Mouse (Mus musculus): ENCODE measurements at regions not wholly inside any gene's neighbourhood (a gene's known extent, or its start where the extent isn't known, plus 50 kb on each side); places are given as distances from the start of the nearest gene placed in this dataset.

- Histone ChIP-seq H3K4me1 (ENCODE audit: control insufficient read depth, insufficient read depth, low read length) (peaks cover 4% of the 10 kb centered on the region; the same call in 1 of the 2 replicates), H3K27ac (ENCODE audit: insufficient read depth, low read depth, low read length) (no peak overlapping the region), H3K36me3 (ENCODE audit: control insufficient read depth, insufficient read depth, low read length) (no peaks in the 10 kb centered on the region), H3K4me3 (ENCODE audit: insufficient read depth, low read depth, low read length) (no peak overlapping the region), H3K27me3 (replicated peaks; ENCODE audit: control insufficient read depth, insufficient read depth, low read length) (no peaks in the 10 kb centered on the region)
- no peak for DNase-seq
- WGBS = 58% methylated on average over 6 of the region's 6 CpGs
- no peak for TF ChIP-seq POLR2A (IDR thresholded peaks at IDR 0.05; ENCODE audit: low read depth, low read length)
- TF ChIP-seq CTCF (conservative IDR thresholded peaks at IDR 0.05; ENCODE audit: insufficient read depth, insufficient read length, low read depth, low read length) = no peak
Measured at GRCm38 (mm10) chr4:135047251-135047650, 73.2 kb upstream of the Runx3 start.

- H3K36me3 ChIP-seq (ENCODE audit: control insufficient read depth, insufficient read depth, low read length) = no peaks in the 10 kb centered on the region
- no peaks in the 10 kb centered on the region for H3K27me3 ChIP-seq (replicated peaks; ENCODE audit: control insufficient read depth, insufficient read depth, low read length)
- WGBS = 48% methylated on average over 5 of the region's 5 CpGs
- H3K4me3 ChIP-seq (ENCODE audit: insufficient read depth, low read depth, low read length) = no peak overlapping the region
- H3K4me1 ChIP-seq (ENCODE audit: control insufficient read depth, insufficient read depth, low read length) = peaks cover 4% of the 10 kb centered on the region; the same call in 1 of the 2 replicates
- H3K27ac ChIP-seq (ENCODE audit: insufficient read depth, low read depth, low read length) = no peak overlapping the region
- TF ChIP-seq CTCF (conservative IDR thresholded peaks at IDR 0.05; ENCODE audit: insufficient read depth, insufficient read length, low read depth, low read length) (no peak), POLR2A (IDR thresholded peaks at IDR 0.05; ENCODE audit: low read depth, low read length) (no peak)
- peak; percentile 76 for DNase-seq
Measured at GRCm38 (mm10) chr4:135047771-135048170, 72.7 kb upstream of the Runx3 start.

- Histone ChIP-seq H3K4me1 (ENCODE audit: control insufficient read depth, insufficient read depth, low read length) (peaks cover 4% of the 10 kb centered on the region; the same call in 1 of the 2 replicates), H3K27me3 (replicated peaks; ENCODE audit: control insufficient read depth, insufficient read depth, low read length) (no peaks in the 10 kb centered on the region), H3K27ac (ENCODE audit: insufficient read depth, low read depth, low read length) (no peak overlapping the region), H3K36me3 (ENCODE audit: control insufficient read depth, insufficient read depth, low read length) (no peaks in the 10 kb centered on the region), H3K4me3 (ENCODE audit: insufficient read depth, low read depth, low read length) (no peak overlapping the region)
- DNase-seq = no peak
- WGBS = 68% methylated on average over 10 of the region's 10 CpGs
- TF ChIP-seq POLR2A (IDR thresholded peaks at IDR 0.05; ENCODE audit: low read depth, low read length) (no peak), CTCF (conservative IDR thresholded peaks at IDR 0.05; ENCODE audit: insufficient read depth, insufficient read length, low read depth, low read length) (no peak)
Measured at GRCm38 (mm10) chr4:135049924-135050323, 70.5 kb upstream of the Runx3 start.

- Histone ChIP-seq H3K36me3 (ENCODE audit: control insufficient read depth, insufficient read depth, low read length) (no peaks in the 10 kb centered on the region), H3K4me3 (ENCODE audit: insufficient read depth, low read depth, low read length) (no peak overlapping the region), H3K27me3 (replicated peaks; ENCODE audit: control insufficient read depth, insufficient read depth, low read length) (no peaks in the 10 kb centered on the region), H3K4me1 (ENCODE audit: control insufficient read depth, insufficient read depth, low read length) (peaks cover 4% of the 10 kb centered on the region; the same call in 1 of the 2 replicates), H3K27ac (ENCODE audit: insufficient read depth, low read depth, low read length) (no peak overlapping the region)
- DNase-seq = no peak
- TF ChIP-seq CTCF (conservative IDR thresholded peaks at IDR 0.05; ENCODE audit: insufficient read depth, insufficient read length, low read depth, low read length) = no peak
- TF ChIP-seq POLR2A (IDR thresholded peaks at IDR 0.05; ENCODE audit: low read depth, low read length) = no peak
- WGBS = 47% methylated on average over 11 of the region's 11 CpGs
Measured at GRCm38 (mm10) chr4:135051466-135051865, 69.0 kb upstream of the Runx3 start.

- 79% methylated on average over 11 of the region's 11 CpGs for WGBS
- H3K27ac ChIP-seq (ENCODE audit: insufficient read depth, low read depth, low read length) = no peak overlapping the region
- no peaks in the 10 kb centered on the region for H3K27me3 ChIP-seq (replicated peaks; ENCODE audit: control insufficient read depth, insufficient read depth, low read length)
- no peaks in the 10 kb centered on the region for H3K4me1 ChIP-seq (ENCODE audit: control insufficient read depth, insufficient read depth, low read length)
- DNase-seq = peak; percentile 28
- no peak for TF ChIP-seq POLR2A (IDR thresholded peaks at IDR 0.05; ENCODE audit: low read depth, low read length)
- H3K36me3 ChIP-seq (ENCODE audit: control insufficient read depth, insufficient read depth, low read length) = no peaks in the 10 kb centered on the region
- no peak overlapping the region for H3K4me3 ChIP-seq (ENCODE audit: insufficient read depth, low read depth, low read length)
Measured at GRCm38 (mm10) chr4:135053585-135053984, 66.9 kb upstream of the Runx3 start.

- H3K36me3 ChIP-seq (ENCODE audit: control insufficient read depth, insufficient read depth, low read length) = no peaks in the 10 kb centered on the region
- DNase-seq = no peak
- H3K27ac ChIP-seq (ENCODE audit: insufficient read depth, low read depth, low read length) = no peak overlapping the region
- 67% methylated on average over 10 of the region's 10 CpGs for WGBS
- TF ChIP-seq CTCF (conservative IDR thresholded peaks at IDR 0.05; ENCODE audit: insufficient read depth, insufficient read length, low read depth, low read length) (no peak), POLR2A (IDR thresholded peaks at IDR 0.05; ENCODE audit: low read depth, low read length) (no peak)
- no peaks in the 10 kb centered on the region for H3K27me3 ChIP-seq (replicated peaks; ENCODE audit: control insufficient read depth, insufficient read depth, low read length)
- H3K4me1 ChIP-seq (ENCODE audit: control insufficient read depth, insufficient read depth, low read length) = no peaks in the 10 kb centered on the region
- H3K4me3 ChIP-seq (ENCODE audit: insufficient read depth, low read depth, low read length) = no peak overlapping the region
Measured at GRCm38 (mm10) chr4:135054353-135054752, 66.1 kb upstream of the Runx3 start.

- Histone ChIP-seq H3K4me3 (ENCODE audit: insufficient read depth, low read depth, low read length) (no peak overlapping the region), H3K4me1 (ENCODE audit: control insufficient read depth, insufficient read depth, low read length) (no peaks in the 10 kb centered on the region), H3K27ac (ENCODE audit: insufficient read depth, low read depth, low read length) (no peak overlapping the region), H3K27me3 (replicated peaks; ENCODE audit: control insufficient read depth, insufficient read depth, low read length) (no peaks in the 10 kb centered on the region), H3K36me3 (ENCODE audit: control insufficient read depth, insufficient read depth, low read length) (no peaks in the 10 kb centered on the region)
- WGBS = 93% methylated on average over 7 of the region's 7 CpGs
- TF ChIP-seq CTCF (conservative IDR thresholded peaks at IDR 0.05; ENCODE audit: insufficient read depth, insufficient read length, low read depth, low read length) (no peak), POLR2A (IDR thresholded peaks at IDR 0.05; ENCODE audit: low read depth, low read length) (no peak)
- no peak for DNase-seq
Measured at GRCm38 (mm10) chr4:135056371-135056770, 64.1 kb upstream of the Runx3 start.

- DNase-seq = no peak
- WGBS = 61% methylated on average over 11 of the region's 11 CpGs
- no peaks in the 10 kb centered on the region for H3K4me1 ChIP-seq (ENCODE audit: control insufficient read depth, insufficient read depth, low read length)
- no peak for TF ChIP-seq POLR2A (IDR thresholded peaks at IDR 0.05; ENCODE audit: low read depth, low read length)
- no peak for TF ChIP-seq CTCF (conservative IDR thresholded peaks at IDR 0.05; ENCODE audit: insufficient read depth, insufficient read length, low read depth, low read length)
- H3K27me3 ChIP-seq (replicated peaks; ENCODE audit: control insufficient read depth, insufficient read depth, low read length) = no peaks in the 10 kb centered on the region
- H3K27ac ChIP-seq (ENCODE audit: insufficient read depth, low read depth, low read length) = no peak overlapping the region
- H3K4me3 ChIP-seq (ENCODE audit: insufficient read depth, low read depth, low read length) = no peak overlapping the region
- no peaks in the 10 kb centered on the region for H3K36me3 ChIP-seq (ENCODE audit: control insufficient read depth, insufficient read depth, low read length)
Measured at GRCm38 (mm10) chr4:135057286-135057685, 63.2 kb upstream of the Runx3 start.

All from kidney, adult 2 months (tissue).